Mouse (Mus musculus): Measurements from ENCODE around the gene Bnc1.

The Bnc1 gene

DNA sequence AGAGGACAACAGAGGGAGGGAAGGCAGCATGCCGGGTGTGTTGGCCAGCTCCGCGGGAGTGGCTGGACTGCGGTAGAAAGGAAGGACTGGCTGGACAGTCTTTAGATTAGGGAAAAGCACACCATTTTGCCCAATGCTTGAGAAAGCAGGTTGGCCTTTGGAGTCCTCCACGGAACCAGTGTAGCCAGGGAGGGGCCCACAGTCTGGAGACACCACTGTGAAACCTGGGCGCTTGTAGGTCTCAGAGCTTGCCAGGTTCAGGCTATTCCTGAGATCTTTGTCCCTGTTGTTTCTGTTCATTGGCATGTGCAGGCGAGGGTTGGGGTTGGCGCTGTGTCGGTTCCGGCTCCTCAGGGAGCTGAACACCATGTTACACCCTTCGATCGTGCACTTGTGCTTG, 18.2 kb downstream of the Bnc1 start:
- DNase-seq (ENCODE audit: low spot score): no peak

DNA sequence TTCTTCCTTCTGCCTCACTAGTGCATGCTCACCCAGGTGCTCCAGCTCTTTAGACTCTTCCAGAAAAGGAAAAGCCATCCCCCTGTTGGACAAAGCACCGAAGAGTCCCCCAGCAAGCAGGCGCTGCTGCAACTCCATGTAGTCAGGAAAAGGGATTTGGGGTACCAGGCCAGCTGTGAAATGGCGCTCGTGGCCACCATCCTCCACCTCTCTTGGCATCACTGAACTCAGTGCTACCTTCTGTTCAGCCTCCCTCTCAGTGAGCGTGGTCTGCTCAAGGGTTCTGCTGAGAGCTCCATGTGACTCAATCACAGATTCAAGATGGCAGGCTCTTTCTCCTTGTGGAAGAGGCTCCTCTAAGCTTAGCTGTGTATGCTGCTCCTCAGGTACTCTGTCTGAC, 18.8 kb downstream of the Bnc1 start:
- DNase-seq (ENCODE audit: low spot score): no peak

DNA sequence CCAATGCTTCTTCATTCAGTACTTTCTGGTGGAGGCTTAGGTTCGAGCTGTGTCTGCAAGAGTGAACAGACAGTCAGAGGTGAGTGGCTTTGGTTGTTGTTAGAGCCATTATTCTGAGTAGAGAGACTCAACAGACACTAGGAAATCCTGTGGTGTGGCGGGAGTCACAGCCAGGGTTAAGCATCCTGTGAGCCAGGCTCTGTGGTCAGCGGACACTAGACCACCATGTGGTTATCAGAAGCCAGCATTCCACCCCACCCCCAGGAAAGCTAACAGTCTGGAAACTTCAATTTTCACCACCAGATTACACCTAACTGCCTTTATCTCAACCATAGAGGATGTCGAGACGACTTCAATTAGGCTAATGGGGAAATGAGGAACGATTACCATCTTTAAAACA, 23.1 kb downstream of the Bnc1 start:
- DNase-seq (ENCODE audit: low spot score): no peak

DNA sequence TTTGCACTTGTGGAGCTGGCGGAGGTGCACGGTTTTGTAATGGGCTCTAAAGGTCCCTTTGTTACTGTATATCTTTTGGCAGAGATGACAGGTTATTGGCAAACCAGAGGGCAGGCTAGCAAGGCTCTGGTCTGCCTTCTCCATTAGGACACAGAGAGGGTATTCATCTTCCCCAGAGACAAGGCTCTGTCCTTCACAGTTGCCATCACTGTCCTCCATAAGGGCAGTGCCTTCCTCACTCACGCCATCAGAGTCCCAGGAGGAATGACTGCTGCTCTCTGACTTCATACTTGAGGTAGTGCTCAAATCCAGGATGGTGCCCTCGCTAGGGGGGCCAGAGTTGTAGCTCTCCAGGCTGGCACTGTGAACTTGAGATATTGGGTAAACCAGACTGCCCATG, 23.6 kb downstream of the Bnc1 start:
- DNase-seq (ENCODE audit: low spot score): no peak

DNA sequence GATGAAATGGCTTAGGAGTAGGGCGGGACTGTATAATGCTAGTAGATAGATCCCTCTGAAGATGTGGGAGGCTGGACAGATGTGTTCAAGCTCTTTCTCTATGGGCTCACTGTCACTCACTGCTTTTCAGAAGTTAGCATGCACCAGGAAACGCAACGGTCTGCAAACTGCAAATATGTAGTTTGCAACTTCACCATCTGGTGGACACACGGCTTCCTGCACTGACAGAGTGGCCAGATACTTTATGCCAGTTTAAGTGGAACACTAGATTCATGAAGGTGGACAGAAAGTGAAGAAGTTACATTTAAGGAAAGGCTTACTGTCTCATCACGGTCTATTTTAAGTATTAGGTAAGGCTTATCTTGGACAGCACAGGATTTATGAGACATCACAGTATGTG, 25.9 kb downstream of the Bnc1 start:
- DNase-seq (ENCODE audit: low spot score): no peak

DNA sequence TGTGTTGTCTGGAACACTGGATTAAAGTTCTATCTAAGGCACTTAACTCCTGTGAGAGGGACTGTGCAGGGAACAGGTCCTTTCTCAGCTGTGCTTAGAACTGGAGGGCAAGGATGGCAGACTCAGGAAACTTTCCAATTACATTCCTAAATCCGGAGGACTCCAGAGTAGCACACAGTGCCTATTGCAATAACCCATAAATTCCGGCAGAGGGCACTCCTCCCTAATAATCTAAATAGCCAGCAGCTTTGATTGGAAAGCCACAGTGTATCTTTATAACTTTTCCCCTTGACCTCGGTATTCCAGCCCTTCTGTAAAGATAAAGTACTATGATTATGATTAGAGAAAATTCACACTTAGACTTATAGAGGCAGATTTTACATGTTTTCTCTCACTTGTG, 32.4 kb downstream of the Bnc1 start:
- no peak for DNase-seq (ENCODE audit: low spot score)

DNA sequence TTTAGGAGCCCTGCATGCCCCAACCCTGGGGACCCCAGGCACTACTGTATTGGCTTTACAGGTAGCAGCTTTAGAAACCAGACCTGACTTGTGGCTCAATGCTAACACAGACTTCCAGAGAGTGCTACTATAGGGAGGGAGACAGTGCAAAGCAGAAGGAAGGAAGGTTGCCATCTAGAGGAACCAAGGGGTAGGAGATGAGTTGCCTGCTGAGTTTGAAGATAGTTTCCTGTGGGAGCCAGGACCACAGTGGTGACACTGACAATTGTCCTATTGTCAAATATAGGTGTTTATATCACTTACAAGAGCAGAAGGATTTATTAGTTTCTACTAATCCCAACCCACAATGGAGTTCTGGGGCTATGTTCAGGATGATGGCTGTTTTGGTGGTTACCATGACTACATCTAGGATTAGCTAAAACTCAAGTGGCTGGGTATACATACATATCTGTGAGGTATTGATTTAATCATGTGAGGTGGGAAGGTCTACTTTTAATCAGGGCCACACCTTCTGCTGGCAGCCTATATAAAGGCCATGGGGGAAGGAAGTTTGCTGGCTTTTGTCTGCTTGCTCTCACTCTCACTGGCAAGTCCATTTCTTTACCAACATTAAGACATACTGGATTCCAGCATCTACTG, 37.8 kb downstream of the Bnc1 start:
- DNase-seq (ENCODE audit: low spot score): peak; percentile 29

DNA sequence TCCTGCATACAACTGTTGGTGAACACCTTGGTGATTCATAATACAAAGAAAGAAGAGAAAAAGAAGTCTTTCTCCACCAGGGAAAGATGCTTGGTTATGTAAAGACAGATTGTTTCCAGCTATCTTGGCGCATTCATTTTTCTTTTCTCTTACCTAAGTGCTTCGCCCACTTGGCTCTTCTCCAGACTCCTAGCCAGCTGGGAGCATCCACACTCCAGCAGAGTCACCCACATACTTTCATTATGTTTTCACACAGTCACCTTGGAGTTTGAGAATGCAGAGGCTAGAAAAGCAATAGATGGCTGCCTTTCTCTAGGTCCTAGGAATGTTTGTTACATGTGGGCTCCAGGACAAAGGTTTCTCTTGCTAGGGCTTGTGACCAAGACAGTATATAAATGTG, 41.6 kb downstream of the Bnc1 start:
- DNase-seq (ENCODE audit: low spot score): peak; percentile 26

DNA sequence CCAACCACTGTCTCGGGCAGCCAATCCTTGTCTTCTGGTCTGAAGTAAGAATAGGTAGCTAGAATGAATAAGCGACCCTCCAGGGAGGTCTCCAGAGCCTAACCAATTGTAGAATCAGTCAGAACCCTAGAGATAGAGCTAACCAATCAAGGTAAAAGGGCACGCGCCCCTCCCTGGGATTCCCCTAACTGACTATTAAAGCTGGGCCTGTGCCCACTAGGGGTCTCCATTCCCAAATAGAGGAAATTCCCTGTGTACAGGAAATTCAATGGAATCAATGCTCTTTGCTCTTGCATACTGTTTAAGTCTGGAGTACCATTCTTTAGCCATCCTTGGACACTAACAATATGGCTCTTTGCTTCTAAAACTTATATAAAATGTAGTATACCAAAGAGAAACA, 46.7 kb downstream of the Bnc1 start:
- no peak for DNase-seq (ENCODE audit: low spot score)

DNA sequence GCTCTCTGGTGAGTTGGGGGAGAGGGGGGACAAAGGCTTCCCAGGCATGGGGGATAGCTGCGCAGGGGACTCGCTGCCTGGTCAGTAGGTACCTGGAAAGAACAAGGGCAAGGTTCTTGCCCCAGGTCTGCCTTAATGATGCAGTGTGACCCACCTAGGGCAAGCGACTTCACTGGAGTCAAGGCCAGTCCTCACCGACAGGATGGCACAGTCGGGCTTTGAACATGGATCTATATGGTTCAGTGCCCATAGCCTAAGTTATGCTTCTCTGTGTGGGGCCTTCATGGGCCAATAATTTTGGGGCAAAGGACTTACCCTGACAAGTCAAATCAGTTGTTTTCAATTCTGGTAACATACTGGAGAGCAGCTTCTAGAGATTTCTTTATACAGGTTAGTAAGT, 57.3 kb downstream of the Bnc1 start:
- DNase-seq (ENCODE audit: low spot score): no peak

DNA sequence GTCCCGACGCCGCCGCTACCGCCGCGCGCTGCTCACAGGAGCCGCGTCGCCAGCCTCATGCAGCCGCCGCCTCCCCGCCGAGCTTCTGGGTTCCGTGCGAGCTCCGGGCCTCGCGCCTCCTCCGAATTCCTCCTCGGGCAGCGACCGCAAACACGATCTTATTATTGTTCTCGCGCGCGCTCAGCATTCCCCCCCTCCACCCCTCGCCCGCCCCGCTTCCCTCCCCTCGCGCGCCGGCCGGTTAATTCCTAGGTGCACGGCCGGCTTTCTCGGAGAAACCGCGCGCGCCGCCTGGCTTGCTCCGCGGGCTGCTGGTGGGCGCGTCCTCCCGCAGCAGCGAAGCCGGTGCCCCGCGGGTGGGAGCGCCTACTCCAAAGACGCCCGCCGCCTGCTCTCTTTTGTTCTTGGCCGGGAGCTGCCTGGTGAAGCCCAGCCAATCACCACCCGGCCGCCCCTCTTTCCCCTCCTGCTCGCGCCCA, 57.8 kb downstream of the Bnc1 start, which contains the start of gene Hdgfl3:
TSS of gene Hdgfl3 (minus strand) at position 207 of the 479 bp plus-strand sequence.
- peak; percentile 75 for DNase-seq (ENCODE audit: low spot score)

DNA sequence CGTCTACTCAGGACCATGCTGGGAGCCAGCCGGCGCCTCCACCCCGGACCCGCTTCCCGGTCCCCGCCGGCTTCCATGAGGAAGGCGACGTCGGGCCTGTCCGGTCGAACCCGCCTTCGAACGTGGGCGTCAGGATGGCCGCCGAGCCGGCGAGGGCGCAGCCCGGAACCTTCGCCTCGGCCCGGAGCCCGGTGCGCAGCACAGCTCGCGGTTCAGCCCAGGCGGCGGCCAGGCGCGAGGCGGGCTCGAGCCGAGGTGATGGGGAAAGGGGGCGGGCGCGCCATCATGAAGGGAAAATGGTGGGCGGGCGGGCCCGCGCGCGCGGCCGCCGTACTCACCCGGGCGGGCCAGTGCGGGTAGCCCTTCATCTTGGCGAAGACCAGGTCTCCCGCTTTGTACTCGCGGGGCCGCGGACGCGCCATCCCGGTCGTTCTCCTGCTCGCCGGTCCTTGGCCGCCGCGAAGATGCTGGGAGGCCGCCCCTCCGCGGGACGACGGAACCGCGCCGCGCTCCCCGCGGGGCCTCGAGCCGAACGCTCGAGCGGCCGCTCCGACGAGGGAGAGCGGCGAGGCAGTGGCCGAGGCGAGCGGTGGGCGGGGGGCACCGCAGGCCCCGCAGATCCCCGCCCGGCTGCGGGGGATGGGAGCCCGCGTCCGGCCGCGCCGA, 58.4 kb downstream of the Bnc1 start:
- DNase-seq (ENCODE audit: low spot score): peak; percentile 46

DNA sequence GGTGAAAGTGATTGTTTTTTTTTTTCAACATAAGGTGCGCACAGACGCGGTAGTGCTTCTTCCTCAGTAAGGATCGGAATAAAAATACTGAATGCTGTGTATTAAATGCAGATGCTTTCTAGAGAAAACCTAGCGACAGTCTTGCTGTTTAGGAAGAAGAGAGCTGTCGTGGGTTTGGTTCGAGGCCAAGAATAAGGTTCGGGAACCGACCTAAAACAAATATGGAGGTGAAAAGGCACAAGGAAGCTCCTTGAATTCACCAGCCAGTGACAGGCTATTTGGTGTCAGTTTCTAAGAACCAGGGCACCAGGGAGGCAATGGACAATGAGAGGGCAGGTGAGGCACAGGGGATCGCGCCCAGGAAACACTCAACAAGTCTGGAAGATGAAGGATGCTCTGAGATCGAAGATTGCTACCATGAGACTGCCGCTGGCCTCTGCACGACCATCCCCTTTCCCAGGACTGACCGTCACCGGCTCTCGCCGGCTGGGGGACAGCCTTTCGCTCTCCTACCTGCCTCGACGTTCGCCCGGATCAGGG, 59.0 kb downstream of the Bnc1 start:
- DNase-seq (ENCODE audit: low spot score): no peak

DNA sequence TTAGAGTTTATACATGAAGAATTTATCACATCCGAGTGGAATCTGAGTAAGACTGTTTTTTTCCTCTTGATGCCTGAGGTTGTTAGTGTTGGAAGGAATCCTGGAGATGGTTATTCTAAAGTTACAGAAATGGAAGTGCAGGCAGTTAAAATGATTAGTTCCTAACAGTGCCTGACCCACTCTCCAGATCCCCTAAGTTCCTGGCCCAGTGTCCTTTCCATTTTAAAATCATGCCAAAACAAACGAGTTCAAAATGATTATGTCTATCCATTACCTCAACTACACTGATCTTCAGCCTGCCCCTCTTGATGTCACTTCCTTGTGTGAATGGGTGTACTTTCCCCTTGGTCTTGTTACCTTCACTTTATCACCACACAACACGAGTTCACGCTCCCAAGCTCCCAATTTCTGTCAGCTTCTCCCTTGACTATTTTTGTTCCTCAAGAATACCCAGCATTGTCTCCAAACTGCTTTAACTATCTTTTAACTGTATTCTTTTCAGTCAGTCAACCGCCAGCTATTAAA, 59.5 kb downstream of the Bnc1 start:
- no peak for DNase-seq (ENCODE audit: low spot score)

DNA sequence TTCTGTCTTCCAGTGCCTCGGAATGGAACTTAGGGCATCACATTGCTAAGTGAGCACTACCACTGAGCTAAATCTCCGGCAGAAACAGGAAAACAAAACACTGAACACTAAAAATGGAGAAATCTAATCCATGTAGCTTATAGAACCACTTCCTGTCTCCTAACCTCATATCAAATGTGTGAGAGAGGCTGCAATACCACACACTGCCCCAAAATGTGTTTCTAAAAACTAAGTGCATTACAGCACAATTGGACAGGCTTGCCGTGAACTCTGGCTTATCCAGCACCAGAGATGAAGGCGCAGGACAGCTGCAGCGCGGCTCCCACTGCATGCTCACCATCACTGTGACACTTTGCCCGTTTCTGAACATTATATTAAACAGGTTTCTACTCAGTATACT, 63.1 kb downstream of the Bnc1 start:
- no peak for DNase-seq (ENCODE audit: low spot score)

DNA sequence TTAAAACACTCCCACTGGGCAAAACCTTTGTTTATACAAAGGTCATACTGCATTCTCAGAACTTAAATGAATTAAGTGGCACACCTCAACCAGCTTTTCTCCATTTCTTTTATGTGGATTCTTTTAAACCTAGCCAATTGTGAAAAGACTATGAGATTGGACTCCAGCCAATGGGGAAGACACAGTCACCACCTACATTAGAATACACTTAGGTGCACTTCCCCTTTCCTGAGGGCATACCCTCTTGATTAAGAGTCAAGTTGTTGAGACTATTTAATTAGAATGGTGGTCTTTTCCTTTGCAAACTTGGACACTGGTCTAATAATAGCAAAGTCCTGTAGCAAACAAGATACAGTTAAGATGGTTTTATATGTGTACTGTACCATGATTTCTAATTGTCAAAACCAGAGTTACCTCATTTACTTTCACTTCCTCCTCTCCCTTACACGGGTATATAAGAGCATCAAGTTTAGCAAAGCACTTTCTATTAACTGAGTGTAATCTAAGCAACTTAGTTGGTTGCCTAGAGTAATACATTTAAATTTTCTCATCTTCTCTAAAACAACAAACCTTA, 70.6 kb downstream of the Bnc1 start:
- DNase-seq (ENCODE audit: low spot score): no peak

DNA sequence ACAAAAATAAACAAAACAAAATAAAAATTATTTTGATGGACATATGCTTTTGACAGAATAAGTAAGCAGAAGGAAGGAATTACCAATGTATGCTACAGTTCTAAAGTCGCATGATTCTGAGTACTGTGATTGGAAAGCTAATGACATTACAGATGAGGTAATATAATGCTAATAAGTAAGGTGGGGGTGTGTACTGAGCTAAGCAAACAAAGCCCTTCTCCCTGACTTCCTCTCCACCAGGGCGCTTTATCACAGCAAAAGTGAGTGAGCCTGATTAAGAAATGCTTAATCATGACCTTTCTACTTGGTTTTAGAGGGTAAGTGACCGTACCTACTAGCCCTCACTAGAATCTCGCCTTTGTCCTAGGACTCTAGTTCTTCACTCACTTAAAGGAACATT, 71.8 kb downstream of the Bnc1 start:
- no peak for DNase-seq (ENCODE audit: low spot score)

DNA sequence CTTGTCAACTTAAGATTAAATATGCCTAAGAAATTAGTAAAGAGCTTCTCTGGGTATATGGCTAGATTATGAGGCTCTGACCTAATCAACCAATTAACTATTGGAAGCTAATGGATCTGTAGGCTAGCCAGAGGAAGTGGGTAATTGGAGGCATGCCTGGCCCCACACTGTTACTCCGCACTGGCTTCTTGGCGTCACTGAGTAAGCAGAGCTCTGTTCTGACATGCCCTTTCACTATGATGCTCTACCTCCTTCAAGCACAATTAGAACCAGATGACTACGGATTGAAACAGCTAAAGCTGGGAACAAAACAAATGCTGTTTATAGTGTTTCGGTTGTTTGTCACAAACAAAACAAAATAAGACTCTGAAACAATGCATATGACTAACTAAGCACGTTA, 73.8 kb downstream of the Bnc1 start:
- no peak for DNase-seq (ENCODE audit: low spot score)

All from left cerebral cortex, adult 11 months (tissue).